Mouse (Mus musculus) olfactory bulb, adult 2 months (tissue): ENCODE data around the gene 4930556J24Rik.

Experiments used
- CTCF ChIP-seq: fragments of 200-500 bp; IDR thresholded peaks from 2 replicates; pipeline ENCODE4 v1.5.1; 2012; ENCODE audit warnings: low read depth, mild to moderate bottlenecking, low read length, moderate library complexity; ENCODE audit not compliant: insufficient read depth
- POLR2A ChIP-seq: fragments of 200-500 bp; IDR thresholded peaks from 2 replicates; pipeline ENCODE4 v1.6.1; 2012; ENCODE audit warnings: mild to moderate bottlenecking, low read depth, low read length, moderate library complexity; ENCODE audit not compliant: insufficient read depth

GRCm38 (mm10) chr11:3912875-3913271 lies 63.7 kb downstream of the 4930556J24Rik start:
- TF ChIP-seq CTCF (no peak), POLR2A (no peak)
